Mouse (Mus musculus): ENCODE measurements around the gene C1qb.

Gene C1qb

DNA sequence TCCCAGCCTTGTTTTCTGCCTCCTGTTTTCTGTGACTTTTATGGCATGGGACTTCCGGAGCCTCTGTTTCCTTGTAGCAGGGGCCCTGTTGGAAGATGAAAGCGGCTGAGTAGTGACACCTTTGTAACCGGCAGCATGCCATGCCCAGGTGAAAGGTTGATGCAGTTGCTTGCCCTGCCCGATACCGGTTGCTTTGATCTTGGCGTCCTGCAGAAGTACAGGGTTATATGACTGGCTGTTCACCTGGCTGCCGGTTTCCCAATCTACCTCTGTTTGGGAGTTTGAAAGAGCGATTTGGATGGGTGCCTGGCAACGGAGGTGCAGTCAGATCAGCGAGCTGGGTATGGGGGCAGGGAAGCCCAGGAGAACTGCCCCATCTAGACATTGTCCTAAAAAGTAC lies 43.2 kb downstream of the C1qb start:
- DNase-seq (ENCODE audit: low spot score in 2 of 2) = no peak

DNA sequence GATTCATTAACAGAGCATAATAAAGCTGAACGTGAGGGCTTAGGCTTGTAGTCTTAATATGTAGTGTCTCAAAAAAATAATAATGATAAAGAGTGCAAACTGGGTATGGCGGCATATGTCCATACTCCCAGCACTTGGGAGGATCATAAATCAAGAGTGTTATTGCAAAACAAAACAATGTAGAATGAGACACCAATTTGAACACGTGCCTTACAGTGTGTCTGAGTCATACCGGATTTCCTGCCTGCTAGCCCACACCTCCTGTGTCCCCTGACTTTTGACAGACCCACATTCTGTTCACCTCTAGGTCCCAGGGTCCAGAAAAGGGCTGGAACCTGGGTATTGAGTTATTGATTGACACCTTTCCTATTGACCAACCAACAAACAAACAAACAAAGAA lies 44.0 kb downstream of the C1qb start:
- DNase-seq (ENCODE audit: low spot score in 2 of 2) = no peak

DNA sequence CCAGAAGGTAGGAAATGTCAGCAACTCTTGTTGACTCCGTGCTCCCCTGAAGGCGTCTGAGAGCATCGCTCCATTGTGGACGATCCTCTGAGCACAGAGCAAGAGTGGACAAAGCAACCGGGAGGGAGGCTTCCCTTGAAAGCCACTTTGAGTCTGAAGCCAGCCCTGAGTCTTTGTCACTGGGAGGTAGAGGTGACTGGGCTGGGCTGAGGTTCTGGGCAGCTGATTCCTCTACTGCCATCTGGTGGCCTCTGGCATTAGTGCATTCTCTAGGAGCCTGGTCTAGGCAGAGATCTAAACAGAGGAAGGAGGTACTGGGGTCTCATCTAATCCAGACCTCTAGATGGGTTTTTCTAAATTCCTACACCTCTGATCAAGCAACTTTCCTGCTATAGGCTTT lies 44.9 kb downstream of the C1qb start:
- peak; percentile 49 to 77 for DNase-seq (ENCODE audit: low spot score in 2 of 2)

DNA sequence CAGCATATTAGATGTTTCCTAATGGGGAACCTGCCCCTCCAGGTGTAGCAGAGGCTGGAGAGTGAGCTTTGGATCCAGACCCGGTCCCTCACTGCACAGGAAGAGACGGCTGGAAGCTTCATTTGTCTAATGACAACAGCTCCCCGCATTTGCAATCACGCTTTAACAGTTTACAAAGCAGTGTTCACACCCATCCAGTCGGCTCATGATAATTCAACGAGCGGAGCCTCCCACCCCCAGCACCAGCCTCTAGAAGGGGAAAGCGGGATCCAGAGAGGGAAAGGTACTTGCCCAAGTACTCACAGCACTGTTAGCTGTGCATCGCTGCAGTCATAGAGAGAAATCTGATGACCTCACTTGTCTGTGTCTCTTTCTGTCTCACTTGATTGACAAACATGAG lies 47.5 kb downstream of the C1qb start:
- DNase-seq (ENCODE audit: low spot score in 2 of 2) = no peak

DNA sequence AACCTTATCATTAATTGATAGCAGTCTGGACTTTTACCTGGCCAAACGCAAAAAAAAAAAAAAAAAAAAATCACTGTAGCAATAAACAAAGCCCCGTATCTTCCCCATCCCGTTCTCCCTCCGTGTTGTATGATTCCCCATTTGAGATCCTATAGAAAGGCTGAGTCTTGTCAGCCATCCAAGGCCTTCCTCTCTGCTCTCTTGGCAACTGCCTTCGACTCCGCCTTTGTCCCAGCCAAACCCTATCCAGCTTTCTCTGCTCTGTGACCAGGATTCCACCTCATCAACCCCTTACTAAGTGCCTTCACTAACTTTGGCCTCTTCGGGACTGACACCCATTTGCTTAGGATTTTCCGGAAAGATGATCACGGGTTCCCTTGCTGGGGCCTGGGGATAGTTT lies 48.0 kb downstream of the C1qb start:
- no peak for DNase-seq (ENCODE audit: low spot score in 2 of 2)

DNA sequence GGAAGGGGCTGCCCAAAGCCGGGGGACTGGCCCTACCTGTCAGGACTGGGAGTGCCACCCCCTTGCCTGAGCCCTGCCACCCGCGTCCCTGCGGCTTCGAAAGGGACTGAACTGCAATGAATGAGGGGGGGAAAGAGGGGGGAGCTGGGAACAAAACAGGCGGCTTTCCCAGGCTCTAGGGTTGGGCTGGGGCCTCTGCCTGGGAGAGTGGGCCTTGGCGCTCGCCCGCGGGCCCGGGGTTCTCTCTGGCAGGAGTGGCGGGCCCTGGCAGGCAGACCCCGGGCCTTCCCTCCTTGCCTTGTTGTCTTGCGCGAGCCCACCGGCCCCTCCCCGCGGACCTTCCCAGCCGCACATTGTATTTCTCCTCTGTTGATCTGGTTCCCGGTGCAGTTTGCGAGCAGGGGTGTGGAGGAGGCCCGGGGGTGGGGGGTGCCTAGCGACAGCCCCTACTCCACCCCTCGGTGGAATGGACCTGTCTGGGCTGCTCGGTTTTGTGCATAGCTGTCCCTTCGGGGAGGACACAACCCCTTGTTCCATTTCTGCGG lies 49.5 kb downstream of the C1qb start:
- no peak for DNase-seq (ENCODE audit: low spot score in 2 of 2)

DNA sequence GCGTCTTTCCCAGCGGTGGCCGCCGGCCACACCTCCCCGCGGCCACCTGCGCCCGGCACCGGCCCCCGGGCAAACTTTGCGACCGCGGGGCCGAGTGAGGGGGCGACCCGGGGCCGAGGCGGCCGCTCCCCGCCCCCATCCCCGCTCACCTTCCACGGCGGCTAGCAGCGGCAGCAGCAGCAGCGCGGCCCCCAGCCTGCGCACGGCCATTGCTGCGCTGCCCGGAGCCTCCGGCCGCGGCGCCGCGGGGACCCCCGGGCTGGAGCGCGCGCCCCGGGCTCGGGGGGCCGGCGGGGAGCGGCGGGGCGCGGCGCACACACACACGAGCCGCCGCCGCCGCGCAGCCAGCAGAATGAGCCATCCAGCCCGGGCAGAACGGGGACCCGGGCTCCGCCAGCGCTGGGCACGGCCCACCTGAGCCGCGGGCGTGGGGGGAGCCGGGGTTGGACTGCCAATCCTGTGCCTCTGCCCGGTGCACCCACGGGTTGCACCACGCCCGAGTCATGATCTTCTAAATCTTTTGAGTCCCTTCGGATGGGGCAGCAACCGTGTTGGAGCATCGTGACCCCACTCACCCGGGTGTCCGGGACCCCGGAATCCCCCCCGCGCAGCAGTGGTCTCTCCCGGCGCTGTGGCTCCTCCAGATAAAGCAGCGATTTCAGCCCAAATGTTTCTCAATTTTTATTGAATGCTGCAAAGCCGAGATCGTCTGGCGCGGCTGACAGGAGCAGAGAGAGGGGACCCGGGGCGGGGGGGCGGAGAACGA lies 50.2 kb downstream of the C1qb start, which contains the start of gene Ephb2:
TSS of gene Ephb2 (minus strand) at position 368 of the 766 bp plus-strand sequence.
- DNase-seq (ENCODE audit: low spot score in 2 of 2) = peak; percentile 36 to 66

DNA sequence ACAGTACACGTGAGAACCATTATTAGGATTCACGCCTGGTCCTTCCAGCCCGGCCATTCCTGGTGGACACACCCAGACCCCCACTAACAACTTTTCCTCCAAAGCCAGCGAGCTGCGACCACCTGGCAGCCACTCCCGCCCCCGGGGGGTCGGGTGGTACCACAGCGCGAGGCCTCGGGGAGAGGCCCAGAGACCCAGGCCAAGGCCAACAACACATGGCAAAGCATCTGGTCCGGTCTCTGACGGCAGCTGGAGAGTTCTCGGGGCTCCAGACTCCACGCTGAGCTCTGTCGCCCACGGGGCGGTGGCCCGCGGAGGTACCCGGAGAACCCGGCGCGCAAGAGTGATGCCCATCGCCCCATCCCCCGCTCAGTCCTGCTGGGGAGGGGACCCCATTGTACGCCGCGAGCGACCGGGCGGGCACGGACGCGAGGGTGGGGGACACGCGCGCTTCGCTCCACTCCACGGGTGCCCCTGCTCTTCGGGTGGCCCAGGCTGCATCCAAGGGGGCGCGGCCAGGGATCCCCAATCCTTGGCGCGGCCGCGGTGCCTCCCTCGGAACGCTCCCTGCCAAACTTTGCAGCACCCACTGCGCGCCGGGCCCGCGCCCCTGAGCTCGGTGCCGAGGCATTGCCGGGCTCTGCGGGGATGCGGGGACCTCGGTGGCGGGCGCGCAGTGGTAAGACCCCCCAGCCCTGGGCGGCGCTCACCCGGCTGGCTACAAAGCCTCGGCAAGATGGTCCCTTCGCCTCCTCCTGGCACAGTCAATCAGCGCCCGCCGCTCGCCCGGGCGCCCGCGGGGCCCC lies 51.0 kb downstream of the C1qb start:
- peak in 1 of 2 experiments; percentile 17 for DNase-seq (ENCODE audit: low spot score in 2 of 2)

DNA sequence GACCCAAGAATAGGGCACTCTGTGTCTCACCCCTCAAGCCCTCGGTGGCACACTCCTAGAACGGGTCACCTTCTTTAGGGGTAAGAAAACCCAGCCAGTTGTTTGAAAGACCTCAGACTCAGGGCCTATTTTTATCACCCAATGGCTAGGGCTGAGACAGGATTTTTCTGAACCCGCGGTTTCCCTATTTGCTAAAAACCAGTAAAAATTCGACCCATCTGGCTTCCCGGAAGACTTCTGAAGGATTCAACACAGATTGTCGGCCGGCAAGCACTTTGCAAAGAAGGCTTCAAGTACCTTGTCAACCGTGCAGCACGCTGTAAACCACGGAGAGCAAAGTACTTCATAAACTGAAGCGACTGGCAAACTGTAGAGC lies 51.6 kb downstream of the C1qb start:
- no peak for DNase-seq (ENCODE audit: low spot score in 2 of 2)

DNA sequence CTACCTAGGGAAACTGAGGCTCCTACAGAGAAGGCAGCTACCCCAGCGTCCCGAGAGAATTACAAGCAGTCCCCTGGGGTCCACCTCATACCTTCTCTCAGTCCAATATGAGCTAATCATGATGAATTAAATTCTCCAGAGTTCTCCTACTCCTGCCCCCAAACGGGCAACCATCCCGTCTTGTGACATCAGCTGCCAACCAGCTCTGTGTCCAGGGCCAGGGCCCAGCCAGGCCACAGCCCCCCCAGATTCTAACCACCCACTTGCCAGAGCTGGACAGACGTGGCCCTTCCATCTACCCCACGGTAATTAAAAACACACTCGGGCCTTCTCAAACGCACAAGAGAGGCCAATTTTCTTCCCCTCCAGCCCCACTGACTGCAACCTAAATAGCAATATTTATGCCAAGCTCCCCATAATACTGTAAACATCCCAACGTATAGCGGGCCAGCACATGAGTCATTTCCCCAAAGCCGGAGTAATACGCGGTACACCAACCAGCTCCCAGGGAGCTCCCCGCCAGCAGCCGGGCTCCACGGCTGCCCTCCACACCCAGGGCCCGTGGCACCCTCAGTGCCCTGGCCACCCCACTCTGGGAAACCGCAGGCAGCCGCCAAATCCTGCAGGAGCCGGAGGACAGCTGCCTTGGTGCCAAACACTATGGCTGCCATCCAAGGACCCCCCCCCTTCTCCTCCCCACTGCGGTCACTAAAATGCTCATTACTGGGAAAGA lies 52.2 kb downstream of the C1qb start:
- no peak for DNase-seq (ENCODE audit: low spot score in 2 of 2)

DNA sequence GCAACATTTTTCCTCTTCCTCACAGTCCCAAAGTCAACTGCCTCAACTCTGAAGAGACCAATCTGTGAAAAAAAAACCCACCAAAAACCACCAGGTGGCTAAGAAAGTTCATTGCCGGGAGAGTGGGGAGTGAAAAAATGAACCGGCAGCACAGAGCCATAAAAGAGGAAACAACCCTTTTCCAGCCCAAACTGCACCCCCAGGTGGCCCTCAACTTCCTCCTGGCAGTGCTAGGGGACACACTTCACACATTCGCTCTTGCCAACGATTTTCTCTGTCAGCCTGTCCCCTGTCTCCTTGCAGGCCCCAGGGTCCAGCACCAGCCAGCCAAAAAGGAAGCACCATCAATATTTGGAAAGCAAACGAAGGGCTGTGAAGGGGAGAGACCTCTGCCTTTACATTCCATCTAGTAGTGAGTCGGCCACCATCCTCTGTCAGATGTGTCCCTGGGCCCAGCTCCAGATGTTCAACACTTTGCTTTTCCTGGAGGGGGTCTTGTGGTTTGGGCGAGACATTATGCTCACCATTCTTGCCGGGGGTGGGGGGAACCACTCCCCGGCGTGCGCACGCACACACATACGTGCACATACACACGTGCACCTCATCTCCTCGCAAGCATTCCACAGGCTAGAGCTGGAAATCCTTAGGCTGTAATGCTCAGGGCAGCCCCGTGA lies 53.3 kb downstream of the C1qb start:
- DNase-seq (ENCODE audit: low spot score in 2 of 2) = peak in 1 of 2 experiments; percentile 36

DNA sequence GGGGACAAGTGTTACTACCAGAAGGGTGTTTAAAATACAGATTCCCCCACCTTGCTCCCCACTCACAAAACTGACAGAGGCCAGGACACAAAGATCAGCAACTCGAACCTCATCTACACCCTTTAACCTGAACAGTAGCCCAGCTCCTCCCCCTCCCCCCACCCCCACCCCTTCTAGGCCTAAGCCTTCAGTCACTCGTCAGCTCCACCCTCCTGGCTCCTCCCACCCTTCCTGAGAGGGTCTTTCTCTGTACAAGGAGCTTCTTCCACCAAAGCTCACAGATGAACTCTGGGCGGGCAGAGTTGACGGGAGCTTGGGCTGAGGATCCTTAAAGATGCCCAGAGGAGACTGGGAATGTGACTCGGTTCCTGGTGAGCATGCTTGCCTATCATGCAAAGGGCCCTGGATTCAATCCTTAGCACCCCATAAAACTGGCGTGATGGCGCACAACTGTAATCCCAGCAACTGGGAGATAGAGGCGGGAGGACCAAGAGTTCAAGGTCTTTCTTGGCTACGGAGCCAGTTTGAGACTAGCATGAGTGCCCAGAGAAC lies 55.6 kb downstream of the C1qb start:
- DNase-seq (ENCODE audit: low spot score in 2 of 2) = no peak

All from spleen, postnatal 10 days (tissue).